Mouse (Mus musculus) left cerebral cortex, adult 18-20 months (tissue): ENCODE data around the gene Eml1. TPM values are rescaled to one million over a fixed set of nuclear protein-coding genes. Genes with fewer than 3 reads are reported as not detected.

Source experiments
- DNase-seq, 2 experiments: peaks; one replicate each; pipeline ENCODE4 v3.0.0; 2021 to 2022; ENCODE audit warnings: low spot score in 2 of 2, mixed read lengths in 1 of 2
- total RNA-seq, 2 experiments: library from RNA; stranded (reverse); gene quantifications; 2 replicates each; pipeline ENCODE4 v1.2.3; 2021

The Eml1 gene
- total RNA-seq, 2 experiments from 2014 or later: 60.4 to 64.1 TPM

DNA sequence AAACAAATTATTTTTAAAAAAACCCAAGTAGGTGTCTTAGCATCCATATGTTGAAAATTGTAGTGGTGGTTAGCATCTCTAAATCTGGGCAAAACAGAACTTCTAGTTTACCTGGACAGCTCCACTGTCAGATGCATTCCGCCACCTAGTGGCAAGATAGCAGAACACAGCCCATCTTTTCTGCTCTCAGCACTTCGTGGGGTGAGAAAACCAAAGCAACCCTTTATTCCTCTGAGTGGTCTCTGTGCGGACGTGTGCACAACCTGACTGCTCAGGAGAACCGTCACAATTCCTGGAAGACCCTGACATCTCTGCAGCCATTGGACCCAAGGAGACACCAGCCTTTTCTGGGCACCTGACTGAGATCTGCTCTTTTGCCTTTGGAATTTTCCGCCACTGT lies 170.3 kb downstream of the Eml1 start:
- DNase-seq: peak; percentile 57 to 68

DNA sequence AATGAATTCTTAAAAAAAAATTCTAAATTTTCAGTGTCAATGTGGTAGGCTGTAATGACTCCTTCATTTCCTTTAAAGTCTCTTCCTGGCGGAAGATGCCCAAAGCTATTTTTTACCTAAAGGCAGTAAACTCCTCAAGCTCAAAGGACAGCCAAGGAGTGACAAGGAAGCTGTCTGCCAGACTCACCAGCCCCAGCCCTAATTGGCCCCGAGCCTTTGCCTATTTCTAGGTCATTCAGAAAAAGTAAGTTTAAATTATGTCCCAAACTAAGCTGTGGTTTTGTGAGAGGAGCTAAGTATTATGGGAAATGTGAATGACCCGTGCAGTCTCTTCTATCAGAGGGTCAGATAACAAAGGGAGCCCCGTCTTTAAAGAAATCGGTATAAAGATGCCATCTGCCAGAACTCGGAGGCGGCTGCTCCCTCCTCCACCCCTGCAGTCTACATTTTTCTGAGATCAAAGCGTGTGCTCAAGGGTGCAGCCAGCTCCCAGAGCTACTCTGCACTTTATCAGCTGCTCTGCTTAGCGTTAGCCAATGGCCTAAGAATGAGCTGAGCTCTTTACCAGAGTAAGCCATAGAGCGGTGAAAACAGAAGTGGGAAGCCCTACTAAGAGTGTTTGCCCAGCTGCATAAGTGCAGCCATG lies 175.9 kb downstream of the Eml1 start:
- no peak for DNase-seq

DNA sequence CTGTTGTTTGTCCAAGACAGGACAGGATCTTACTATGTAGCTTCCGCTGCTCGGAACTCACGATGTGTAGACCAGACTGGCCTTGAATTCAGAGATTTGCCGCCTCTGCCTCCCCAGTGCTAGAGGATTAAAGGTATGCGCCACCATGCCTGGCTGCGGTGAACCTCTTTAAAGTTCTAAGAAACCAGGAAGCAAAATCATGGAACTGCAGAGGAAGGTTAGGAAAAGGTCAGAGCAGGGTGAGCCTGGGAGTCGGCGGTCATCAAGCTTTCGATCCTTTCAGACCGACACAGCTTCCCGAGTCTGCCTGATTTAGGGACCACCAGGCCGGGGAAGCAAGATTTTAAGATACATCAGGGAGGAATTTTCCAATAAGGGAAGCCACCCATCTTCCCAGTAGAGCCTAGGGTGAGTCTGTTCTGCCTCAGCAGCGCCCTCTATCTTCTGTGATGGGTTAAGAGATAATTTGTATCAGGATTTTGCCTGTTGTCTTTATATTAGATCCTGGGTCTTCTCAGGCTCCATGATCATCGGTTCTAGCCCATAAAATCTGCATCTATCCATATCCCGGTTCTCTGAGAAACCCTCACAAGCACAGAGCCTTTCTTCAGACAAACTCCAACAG lies 176.6 kb downstream of the Eml1 start:
- DNase-seq: no peak

DNA sequence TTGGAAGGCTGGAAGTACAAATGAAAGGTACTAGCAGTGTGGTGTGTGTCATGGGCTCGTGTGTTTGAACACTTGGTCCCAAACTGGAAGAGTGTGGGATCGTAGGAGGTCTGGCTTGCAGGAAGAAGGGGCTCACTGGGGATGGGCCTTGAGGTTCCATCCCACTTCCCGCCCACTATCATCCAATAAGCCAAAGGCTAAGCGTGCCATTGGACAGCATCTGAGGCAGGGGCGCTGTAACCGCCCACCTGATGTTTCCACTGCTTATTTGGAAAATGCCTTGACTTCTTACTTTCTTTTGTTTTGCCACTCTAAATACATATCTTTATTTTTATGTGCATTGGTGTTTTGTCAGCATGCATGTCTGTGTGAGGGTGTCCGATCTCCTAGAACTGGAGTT lies 181.0 kb downstream of the Eml1 start:
- no peak for DNase-seq

DNA sequence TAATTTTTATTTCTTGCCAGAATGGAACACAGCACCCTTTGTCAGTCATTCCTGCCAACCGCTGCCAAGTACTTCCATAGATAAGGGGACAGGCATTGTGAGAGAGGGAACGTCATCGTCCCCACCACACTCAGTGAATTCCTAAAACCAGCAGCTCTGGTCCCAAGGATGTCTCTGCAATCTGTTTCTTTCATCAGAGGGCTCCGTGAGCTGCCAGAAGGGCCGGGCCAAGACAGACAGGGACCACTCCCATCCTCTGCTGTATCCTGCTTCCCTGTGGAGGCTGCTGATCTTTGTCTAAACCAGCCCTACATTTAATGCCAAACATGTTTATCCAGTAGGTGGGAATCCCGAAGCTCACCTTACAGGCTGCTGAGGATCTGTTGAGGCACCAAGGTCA lies 182.3 kb downstream of the Eml1 start:
- no peak for DNase-seq

DNA sequence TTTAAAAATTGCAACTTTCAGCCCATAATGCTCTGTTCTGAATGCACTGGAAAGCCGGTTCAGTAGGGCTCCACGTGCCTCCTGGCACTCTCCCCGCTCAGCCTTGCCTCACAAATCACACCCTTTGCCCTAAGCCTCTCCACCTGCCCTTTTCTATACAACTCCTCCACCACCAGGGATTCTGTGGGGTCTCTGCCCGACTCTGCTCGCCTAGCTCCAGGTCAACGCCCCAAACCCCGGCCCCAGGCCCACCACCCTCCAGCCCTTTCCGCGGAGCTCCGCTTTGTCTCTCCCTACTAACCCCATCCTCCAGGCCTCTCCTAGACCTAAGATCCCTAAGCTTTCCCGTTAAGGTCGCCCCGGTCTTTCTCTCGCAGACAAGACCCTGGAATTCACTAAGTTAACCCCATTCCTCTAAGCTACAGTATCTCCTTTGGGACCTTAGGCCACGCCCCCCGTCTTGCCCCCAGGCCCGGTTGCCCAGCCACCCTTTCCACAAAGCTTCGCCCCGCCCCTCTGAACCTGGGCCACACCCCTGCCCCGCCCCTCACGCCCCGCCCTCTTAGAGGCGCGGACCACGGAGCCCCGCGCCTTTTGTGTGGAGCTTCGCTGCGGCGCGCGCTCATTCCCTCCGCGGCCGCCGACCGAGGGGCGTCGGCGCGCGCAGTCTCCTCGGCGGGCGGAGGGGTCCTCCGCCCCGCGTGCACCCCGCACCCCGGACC lies 183.5 kb downstream of the Eml1 start, which contains the start of gene Evl:
Evl (plus strand) TSS at position 601 of the 722 bp plus-strand sequence.
- peak; percentile 73 to 79 for DNase-seq

DNA sequence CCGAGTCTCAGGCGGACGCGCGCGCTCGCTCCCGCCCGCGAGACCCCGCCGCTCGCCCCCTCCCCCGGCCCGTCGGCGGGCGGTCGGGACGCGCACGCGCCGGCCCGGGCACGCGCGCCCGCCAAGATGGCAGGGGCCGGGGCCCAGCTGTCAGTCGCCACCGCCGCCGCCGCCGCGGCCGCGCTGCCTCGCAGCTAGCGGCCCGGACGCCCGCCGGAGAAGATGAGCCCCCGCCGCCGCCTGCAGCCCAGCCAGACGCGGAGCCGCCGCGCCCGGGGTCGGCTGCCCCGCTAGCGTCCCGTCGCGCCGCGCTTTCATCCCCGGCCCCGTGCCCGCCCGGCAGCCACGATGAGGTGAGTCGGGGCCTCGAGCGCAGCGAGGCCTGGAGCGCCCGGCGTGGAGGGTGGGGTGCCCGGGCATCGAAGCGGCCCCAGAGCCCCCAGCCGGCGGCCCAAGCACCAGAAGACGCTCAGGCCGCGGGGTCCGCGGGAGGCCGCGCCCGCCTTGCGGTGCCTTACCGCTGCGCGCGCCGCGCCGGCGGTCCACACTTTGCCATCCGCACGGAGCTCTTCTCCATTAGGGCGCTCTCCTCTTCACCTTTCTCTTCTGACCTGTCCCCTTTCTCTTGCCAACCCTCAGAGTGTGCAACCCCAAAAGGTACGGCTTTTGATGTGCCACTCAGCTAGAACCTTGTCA lies 184.3 kb downstream of the Eml1 start:
- peak in 1 of 2 experiments; percentile 55 for DNase-seq

DNA sequence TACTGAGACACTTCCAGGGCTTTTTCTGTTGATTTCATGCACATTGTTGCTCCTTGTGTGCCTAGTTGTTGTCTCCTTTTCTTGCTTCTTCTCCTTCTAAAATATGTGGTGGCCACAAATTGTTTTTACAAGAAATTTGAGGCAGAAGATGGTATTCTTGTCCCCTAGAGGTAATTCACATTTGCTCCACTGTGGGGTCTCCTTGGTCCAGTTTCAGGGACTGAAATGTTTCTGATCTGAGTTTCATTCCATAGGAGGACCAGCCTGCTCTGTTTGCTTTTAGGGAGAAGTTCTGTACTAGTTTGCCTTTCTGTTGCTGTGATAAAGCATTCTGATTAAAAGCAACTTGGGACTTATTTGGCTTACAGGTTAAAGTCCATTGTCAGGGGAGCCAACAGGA lies 187.4 kb downstream of the Eml1 start:
- DNase-seq: no peak

DNA sequence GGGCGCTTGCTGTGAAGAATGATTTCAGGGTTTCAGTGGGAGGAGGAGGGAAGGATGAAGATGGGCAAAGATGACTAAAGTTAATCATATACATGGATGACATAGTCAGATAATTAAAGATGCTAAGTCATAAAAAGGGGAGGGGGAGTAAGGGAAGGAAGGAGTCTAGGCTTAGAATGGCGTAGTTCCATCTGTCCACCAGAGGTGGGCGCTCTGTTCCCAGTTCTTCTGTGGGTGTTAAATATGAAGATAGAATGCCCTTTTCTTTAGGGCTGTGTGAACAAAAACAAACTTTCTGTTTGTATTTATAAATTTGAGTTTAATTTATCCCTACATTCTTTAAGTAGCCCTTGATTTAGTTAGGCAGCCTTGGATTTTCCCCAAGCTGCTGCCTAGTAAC lies 192.5 kb downstream of the Eml1 start:
- no peak for DNase-seq

DNA sequence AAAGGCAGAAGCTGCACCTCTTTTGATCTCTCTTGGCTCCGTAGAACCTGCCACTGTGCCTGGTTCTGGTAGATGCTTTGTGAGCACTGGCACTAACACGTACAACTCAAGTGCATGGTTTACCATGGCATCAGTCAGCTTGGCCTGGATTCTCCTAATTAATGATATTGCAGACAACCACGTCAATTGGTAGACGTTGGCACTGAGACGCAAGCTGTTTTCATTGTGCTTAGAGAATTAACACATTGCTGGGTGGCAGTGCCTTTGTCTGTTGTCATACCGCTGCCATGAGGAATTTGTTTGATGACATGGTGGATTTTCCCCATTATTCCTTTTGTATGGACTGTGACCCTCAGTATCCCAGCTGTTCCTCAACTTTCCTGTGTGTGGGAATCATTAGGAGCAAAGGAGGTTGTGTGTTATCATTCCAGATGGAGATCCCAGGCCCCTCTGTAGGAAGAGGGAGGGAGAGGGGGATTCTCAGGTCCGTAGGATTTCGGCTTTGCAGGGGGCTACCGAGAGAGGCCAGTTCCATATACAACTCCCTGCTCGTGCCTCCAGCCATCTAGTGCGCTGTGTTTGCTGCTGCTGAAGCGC lies 194.3 kb downstream of the Eml1 start:
- no peak for DNase-seq

DNA sequence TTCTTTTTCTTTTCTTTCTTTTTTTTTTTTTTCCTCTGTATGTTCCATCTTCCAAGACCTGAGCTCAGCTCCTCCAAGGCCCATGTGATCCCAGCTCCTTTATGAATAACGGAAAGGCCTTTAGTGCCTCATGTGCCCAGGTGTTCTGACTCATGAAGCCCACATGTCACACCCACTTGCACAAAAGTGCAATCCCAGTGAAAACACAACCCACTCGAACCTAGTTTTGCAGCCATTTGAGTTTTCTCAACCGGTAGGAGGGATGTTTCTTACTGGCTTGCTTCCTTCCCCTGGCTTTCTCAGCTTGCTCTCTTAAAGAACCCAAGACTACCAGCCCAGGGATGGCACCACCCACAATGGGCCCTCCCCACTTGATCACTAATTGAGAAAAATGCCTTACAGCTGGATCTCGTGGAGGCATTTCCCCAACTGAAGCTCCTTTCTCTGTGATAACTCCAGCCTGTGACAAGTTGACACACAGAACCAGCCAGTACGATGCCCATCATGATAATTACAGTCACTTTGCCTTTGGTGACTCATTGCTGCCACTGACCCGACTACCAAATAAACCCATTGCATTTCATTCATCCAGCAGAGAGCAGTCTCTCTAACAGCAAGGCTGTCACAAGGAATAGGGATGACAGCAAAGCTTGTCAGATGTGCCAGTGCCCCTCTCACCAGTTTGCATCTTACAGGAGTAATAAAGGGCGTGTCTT lies 208.6 kb downstream of the Eml1 start:
- DNase-seq: peak; percentile 64 to 67

DNA sequence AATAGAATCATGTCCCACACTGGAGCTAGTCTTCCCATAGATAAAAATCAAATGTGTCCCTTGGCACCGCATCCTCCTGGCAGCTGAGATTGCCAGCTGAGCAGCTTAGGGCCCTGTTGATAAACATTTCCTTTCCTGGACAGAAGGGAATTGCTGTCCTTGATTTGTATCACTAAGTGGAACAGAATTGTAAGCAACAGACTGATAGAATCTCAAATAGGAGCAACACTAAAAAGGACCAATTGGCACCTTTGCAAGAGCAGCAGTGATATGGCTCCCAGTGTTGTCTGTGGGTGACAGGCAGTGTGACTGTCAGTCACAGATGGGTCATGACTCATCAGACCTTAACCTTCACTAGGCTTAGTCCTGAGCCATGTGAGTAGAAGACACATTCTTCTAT lies 213.0 kb downstream of the Eml1 start:
- no peak for DNase-seq

Other genes starting within 250 kb of the Eml1 start
- 100 to 1,000 TPM; 178 to 186 TPM for gene Setd3, start 191.6 kb upstream of the Eml1 start, total RNA-seq
- 10 to 100 TPM; 30.3 to 34.3 TPM for gene Ccnk, start 191.4 kb upstream of the Eml1 start, total RNA-seq
- 10 to 100 TPM; 75.6 to 77.6 TPM for gene Ccdc85c, start 95.5 kb upstream of the Eml1 start, total RNA-seq
- 1 to 10 TPM; 7.9 to 9.0 TPM for gene Hhipl1, start 64.7 kb upstream of the Eml1 start, total RNA-seq
- 100 to 1,000 TPM; 259 to 273 TPM for gene Cyp46a1, start 36.6 kb upstream of the Eml1 start, total RNA-seq
- 100 to 1,000 TPM; 241 to 261 TPM for gene Evl, start 183.8 kb downstream of the Eml1 start, total RNA-seq